ENCODE assay signal across 7 mouse cellular contexts in the genomic region with DNA sequence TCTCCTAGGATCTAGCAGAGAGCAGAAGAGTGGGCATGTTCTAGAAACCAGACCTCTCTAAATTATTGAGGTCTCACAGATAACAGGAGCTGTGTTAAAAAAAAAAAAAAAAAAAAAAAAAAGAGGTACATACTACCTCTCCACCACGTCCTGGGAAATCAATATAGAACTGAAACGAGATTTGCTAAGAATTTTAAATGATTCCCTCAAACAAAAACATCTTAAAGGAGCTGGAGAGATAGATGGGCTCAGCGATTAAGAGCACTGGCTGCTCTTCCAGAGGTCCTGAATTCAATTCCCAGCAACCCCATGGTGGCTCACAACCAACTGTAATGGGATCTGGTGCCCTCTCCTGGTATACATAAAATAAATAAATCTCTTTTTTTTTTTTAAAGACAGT. TPM values are rescaled to one million over a fixed set of nuclear protein-coding genes. Genes with fewer than 3 reads are reported as not detected.
DNase-seq lines count a peak whose midpoint lies in the region; ATAC-seq and TF ChIP-seq lines count a peak whose summit lies in the region.

No protein-coding gene starts in this region.

- no peak for TF ChIP-seq POLR2A in limb, embryonic 14.5 days (IDR thresholded peaks at IDR 0.05; ENCODE audit: borderline replicate concordance, extremely low read depth, insufficient read depth, insufficient read length)

- H3K9me3 ChIP-seq in megakaryocyte, embryonic 14.5 days: no peaks in the 10 kb centered on the region
- H3K9me3 ChIP-seq in forebrain, embryonic 10.5 days: no peaks in the 10 kb centered on the region
- H3K9me3 ChIP-seq in limb, embryonic 14.5 days (ENCODE audit: control insufficient read depth, low read length): no peaks in the 10 kb centered on the region
- H3K9me3 ChIP-seq in stomach, postnatal 0 days (ENCODE audit: control insufficient read depth, low read length): no peaks in the 10 kb centered on the region

- peak overlapping the region; percentile 64 for H3K4me2 ChIP-seq in limb, embryonic 14.5 days (replicated peaks; ENCODE audit: low read depth, low read length, severe bottlenecking)
- H3K4me2 ChIP-seq in stomach, postnatal 0 days (replicated peaks; ENCODE audit: low read depth): peak overlapping the region; percentile 70

- peak overlapping the region; percentile 97 for H3K27ac ChIP-seq in forebrain, embryonic 10.5 days
- H3K27ac ChIP-seq in limb, embryonic 14.5 days (replicated peaks; ENCODE audit: low read depth, low read length): peak overlapping the region; percentile 87
- H3K27ac ChIP-seq in stomach, postnatal 0 days (replicated peaks): peak overlapping the region; percentile 91

- no peak for TF ChIP-seq EP300 in stomach, postnatal 0 days (optimal IDR thresholded peaks at IDR 0.05)

- H3K9ac ChIP-seq in limb, embryonic 14.5 days (ENCODE audit: low read depth, low read length, severe bottlenecking): peak overlapping the region; percentile 61; the same call in 1 of the 2 replicates
- peak overlapping the region; percentile 56; the same call in 1 of the 2 replicates for H3K9ac ChIP-seq in stomach, postnatal 0 days (ENCODE audit: low read length)

- peaks cover 49% of the 10 kb centered on the region for H3K4me1 ChIP-seq in megakaryocyte, embryonic 14.5 days
- H3K4me1 ChIP-seq in forebrain, embryonic 10.5 days: peaks cover 24% of the 10 kb centered on the region
- peaks cover 10% of the 10 kb centered on the region for H3K4me1 ChIP-seq in limb, embryonic 14.5 days (ENCODE audit: control insufficient read depth, insufficient read depth, low read length)
- no peaks in the 10 kb centered on the region for H3K4me1 ChIP-seq in stomach, postnatal 0 days (replicated peaks; ENCODE audit: control insufficient read depth, insufficient read depth)

- H3K27me3 ChIP-seq in megakaryocyte, embryonic 14.5 days (replicated peaks): no peaks in the 10 kb centered on the region
- H3K27me3 ChIP-seq in forebrain, embryonic 10.5 days (ENCODE audit: poor library complexity, severe bottlenecking): no peaks in the 10 kb centered on the region
- H3K27me3 ChIP-seq in limb, embryonic 14.5 days (ENCODE audit: control insufficient read depth, insufficient read depth, low read length): no peaks in the 10 kb centered on the region
- H3K27me3 ChIP-seq in stomach, postnatal 0 days (ENCODE audit: control insufficient read depth, insufficient read depth, low read length): no peaks in the 10 kb centered on the region

- H3K36me3 ChIP-seq in megakaryocyte, embryonic 14.5 days (replicated peaks; ENCODE audit: low read length): peaks cover 4% of the 10 kb centered on the region
- no peaks in the 10 kb centered on the region; the same call in 1 of the 2 replicates for H3K36me3 ChIP-seq in forebrain, embryonic 10.5 days (replicated peaks)
- H3K36me3 ChIP-seq in limb, embryonic 14.5 days (ENCODE audit: control insufficient read depth, insufficient read depth, low read length): no peaks in the 10 kb centered on the region
- H3K36me3 ChIP-seq in stomach, postnatal 0 days (ENCODE audit: control insufficient read depth, insufficient read depth, low read length): no peaks in the 10 kb centered on the region

- no peak for DNase-seq in forebrain, embryonic 10.5 days (ENCODE audit: extremely low spot score, low spot score)
- no peak for DNase-seq in limb, embryonic 14.5 days (ENCODE audit: low spot score)
- DNase-seq in stomach, postnatal 0 days (ENCODE audit: low spot score): no peak
- no peak for DNase-seq in layer of hippocampus, postnatal 10 days (ENCODE audit: low spot score in 2 of 2)

- TF ChIP-seq CTCF in stomach, postnatal 0 days (IDR thresholded peaks at IDR 0.05; ENCODE audit: low read depth): peak; percentile 46

- 71% methylated on average over 3 of the region's 3 CpGs for WGBS in forebrain, embryonic 10.5 days
- 68% methylated on average over 3 of the region's 3 CpGs for WGBS in limb, embryonic 14.5 days
- 34% methylated on average over 3 of the region's 3 CpGs for WGBS in stomach, postnatal 0 days

- H3K4me3 ChIP-seq in megakaryocyte, embryonic 14.5 days (replicated peaks): peak overlapping the region; percentile 98
- H3K4me3 ChIP-seq in forebrain, embryonic 10.5 days: peak overlapping the region; percentile 89
- H3K4me3 ChIP-seq in limb, embryonic 14.5 days (replicated peaks; ENCODE audit: low read length): peak overlapping the region; percentile 86
- H3K4me3 ChIP-seq in stomach, postnatal 0 days (ENCODE audit: low read depth, low read length): peak overlapping the region; percentile 64

- ATAC-seq in megakaryocyte, adult 5-6 weeks (ENCODE audit: poor library complexity, severe bottlenecking): no peak
- no peak for ATAC-seq in limb, embryonic 14.5 days (ENCODE audit: low FRiP score, low read depth)
- no peak for ATAC-seq in stomach, postnatal 0 days (ENCODE audit: low FRiP score, low TSS enrichment)
- no peak for ATAC-seq in frontal cortex, adult (ENCODE audit: low TSS enrichment)

RNA-seq across cellular contexts. Expression of a gene that starts 1.1 kb away (rescaled TPM):
- polyA plus RNA-seq in megakaryocyte, embryonic 14.5 days (2012; ENCODE audit: insufficient read depth, low replicate concordance): 8.0 and 17.3 TPM in 2 replicates
- total RNA-seq in megakaryocyte, adult 5-6 weeks (2015): 32.7 and 38.7 TPM in 2 replicates
- 19.7 and 20.0 TPM in 2 replicates for total RNA-seq in megakaryocyte, adult 5-6 weeks (2017)
- 54.7 and 55.0 TPM in 2 replicates for polyA plus RNA-seq in forebrain, embryonic 10.5 days (2016; fragmentation: Nextera tagmentation; extraction: Ambion mirVana)
- polyA plus RNA-seq in limb, embryonic 14.5 days (2012; rRNA removed): 77.1 and 108 TPM in 2 replicates
- 94.2 and 102 TPM in 2 replicates for polyA plus RNA-seq in limb, embryonic 14.5 days (2014; fragmentation: Nextera tagmentation; extraction: Ambion mirVana)
- polyA plus RNA-seq in stomach, postnatal 0 days (2015; fragmentation: Nextera tagmentation; extraction: Ambion mirVana): 88.2 and 89.6 TPM in 2 replicates
- total RNA-seq in layer of hippocampus, postnatal 10 days (2021): 10 to 100 TPM; 29.9 to 34.3 TPM

RNA-seq across cellular contexts. Expression of a gene that starts 1.1 kb away (rescaled TPM):
- 0.81 and 1.1 TPM in 2 replicates for polyA plus RNA-seq in megakaryocyte, embryonic 14.5 days (2012; ENCODE audit: insufficient read depth, low replicate concordance)
- total RNA-seq in megakaryocyte, adult 5-6 weeks (2015): 55.6 and 60.6 TPM in 2 replicates
- 39.4 and 43.7 TPM in 2 replicates for total RNA-seq in megakaryocyte, adult 5-6 weeks (2017)
- polyA plus RNA-seq in forebrain, embryonic 10.5 days (2016; fragmentation: Nextera tagmentation; extraction: Ambion mirVana): 45.9 and 48.7 TPM in 2 replicates
- 27.3 and 28.3 TPM in 2 replicates for polyA plus RNA-seq in limb, embryonic 14.5 days (2012; rRNA removed)
- polyA plus RNA-seq in limb, embryonic 14.5 days (2014; fragmentation: Nextera tagmentation; extraction: Ambion mirVana): 38.9 and 41.5 TPM in 2 replicates
- 12.1 and 12.3 TPM in 2 replicates for polyA plus RNA-seq in stomach, postnatal 0 days (2015; fragmentation: Nextera tagmentation; extraction: Ambion mirVana)
- 10 to 100 TPM; 33.3 to 34.0 TPM for total RNA-seq in layer of hippocampus, postnatal 10 days (2021)

RNA-seq across cellular contexts. Expression of a gene that starts 44.8 kb away (rescaled TPM):
- polyA plus RNA-seq in megakaryocyte, embryonic 14.5 days (2012; ENCODE audit: insufficient read depth, low replicate concordance): 210 and 238 TPM in 2 replicates
- 359 and 397 TPM in 2 replicates for total RNA-seq in megakaryocyte, adult 5-6 weeks (2015)
- total RNA-seq in megakaryocyte, adult 5-6 weeks (2017): 89.0 and 112 TPM in 2 replicates
- 37.9 and 39.2 TPM in 2 replicates for polyA plus RNA-seq in forebrain, embryonic 10.5 days (2016; fragmentation: Nextera tagmentation; extraction: Ambion mirVana)
- 48.7 and 55.6 TPM in 2 replicates for polyA plus RNA-seq in limb, embryonic 14.5 days (2012; rRNA removed)
- polyA plus RNA-seq in limb, embryonic 14.5 days (2014; fragmentation: Nextera tagmentation; extraction: Ambion mirVana): 70.3 and 73.7 TPM in 2 replicates
- 52.1 and 53.1 TPM in 2 replicates for polyA plus RNA-seq in stomach, postnatal 0 days (2015; fragmentation: Nextera tagmentation; extraction: Ambion mirVana)
- 10 to 100 TPM; 15.8 to 16.3 TPM for total RNA-seq in layer of hippocampus, postnatal 10 days (2021)

RNA-seq across cellular contexts. Expression of a gene that starts 56.5 kb away (rescaled TPM):
- 106 and 312 TPM in 2 replicates for polyA plus RNA-seq in megakaryocyte, embryonic 14.5 days (2012; ENCODE audit: insufficient read depth, low replicate concordance)
- total RNA-seq in megakaryocyte, adult 5-6 weeks (2015): 28.0 and 28.8 TPM in 2 replicates
- 35.5 and 59.3 TPM in 2 replicates for total RNA-seq in megakaryocyte, adult 5-6 weeks (2017)
- 11.6 and 11.7 TPM in 2 replicates for polyA plus RNA-seq in forebrain, embryonic 10.5 days (2016; fragmentation: Nextera tagmentation; extraction: Ambion mirVana)
- polyA plus RNA-seq in limb, embryonic 14.5 days (2012; rRNA removed): 49.1 and 66.1 TPM in 2 replicates
- polyA plus RNA-seq in limb, embryonic 14.5 days (2014; fragmentation: Nextera tagmentation; extraction: Ambion mirVana): 27.7 and 31.7 TPM in 2 replicates
- 26.4 and 29.5 TPM in 2 replicates for polyA plus RNA-seq in stomach, postnatal 0 days (2015; fragmentation: Nextera tagmentation; extraction: Ambion mirVana)
- 10 to 100 TPM; 56.7 to 66.1 TPM for total RNA-seq in layer of hippocampus, postnatal 10 days (2021)
